Mouse (Mus musculus) fibroblast of lung, adult 2 months (primary cell): ENCODE data around the gene Tex12.
A peak's percentile ranks its signal among the peaks of the same experiment; 100 is the strongest.

ENCODE experiments used
- DNase-seq: peaks from one replicate; pipeline ENCODE4 v3.0.0-alpha.2; 2011; ENCODE audit warnings: low read depth

Gene Tex12

GRCm38 (mm10) chr9:50561145-50561917, at the start of gene Tex12:
Gene Tex12 (minus strand): TSS chr9:50561325.
- no peak for DNase-seq

- no peak for DNase-seq
Observed at GRCm38 (mm10) chr9:50604338-50604737, 43.2 kb upstream of the Tex12 start.

- no peak for DNase-seq
Observed at GRCm38 (mm10) chr9:50603998-50604324, 42.8 kb upstream of the Tex12 start.

- DNase-seq = peak; percentile 89
Observed at GRCm38 (mm10) chr9:50603189-50603997, 42.3 kb upstream of the Tex12 start, which contains the start of the genes Sdhd and Timm8b. Gene Sdhd (minus strand): TSS chr9:50603812. Gene Timm8b (plus strand): TSS chr9:50603910.

GRCm38 (mm10) chr9:50602055-50602845, 41.1 kb upstream of the Tex12 start:
- no peak for DNase-seq

GRCm38 (mm10) chr9:50601536-50601935, 40.4 kb upstream of the Tex12 start:
- no peak for DNase-seq

GRCm38 (mm10) chr9:50596973-50597372, 35.8 kb upstream of the Tex12 start:
- no peak for DNase-seq

- DNase-seq = no peak
Observed at GRCm38 (mm10) chr9:50594794-50595417, 33.8 kb upstream of the Tex12 start.

- DNase-seq = no peak
Observed at GRCm38 (mm10) chr9:50593544-50593943, 32.4 kb upstream of the Tex12 start.

- DNase-seq = no peak
Observed at GRCm38 (mm10) chr9:50592955-50593354, 31.8 kb upstream of the Tex12 start.

GRCm38 (mm10) chr9:50590856-50591518, 29.9 kb upstream of the Tex12 start:
- peak; percentile 94 for DNase-seq

GRCm38 (mm10) chr9:50586955-50587354, 25.8 kb upstream of the Tex12 start:
- no peak for DNase-seq

- DNase-seq = no peak
Observed at GRCm38 (mm10) chr9:50585145-50585818, 24.2 kb upstream of the Tex12 start.

- no peak for DNase-seq
Observed at GRCm38 (mm10) chr9:50580370-50580769, 19.2 kb upstream of the Tex12 start.

GRCm38 (mm10) chr9:50569599-50570525, 8.7 kb upstream of the Tex12 start:
- peak; percentile 58 for DNase-seq

GRCm38 (mm10) chr9:50567881-50568280, 6.8 kb upstream of the Tex12 start:
- DNase-seq = no peak

GRCm38 (mm10) chr9:50567372-50567771, 6.2 kb upstream of the Tex12 start:
- no peak for DNase-seq

GRCm38 (mm10) chr9:50565940-50566339, 4.8 kb upstream of the Tex12 start:
- DNase-seq = no peak

- DNase-seq = peak; percentile 53
Observed at GRCm38 (mm10) chr9:50565173-50565572, 4.0 kb upstream of the Tex12 start.

- no peak for DNase-seq
Observed at GRCm38 (mm10) chr9:50561918-50562360, 814 bp upstream of the Tex12 start.
